Mouse (Mus musculus) intestine, postnatal 0 days (tissue): ENCODE results near the gene Suclg1. TPM values are rescaled to one million over a fixed set of nuclear protein-coding genes. Genes with fewer than 3 reads are reported as not detected.

Experiments used
- ATAC-seq: fragments of 200-750 bp; cut with Nextera tagmentation; 2 replicates; pipeline ENCODE4 v1.8.0; 2017; ENCODE audit warnings: mild to moderate bottlenecking, moderate TSS enrichment, moderate library complexity
- H3K27ac ChIP-seq: fragments of 300-500 bp; sonication (generic); 2 replicates; pipeline ENCODE4 v1.5.1; 2014; ENCODE audit warnings: mild to moderate bottlenecking, low read depth, low read length, moderate library complexity
- H3K27me3 ChIP-seq: fragments of 300-500 bp; sonication (generic); replicated peaks from 2 replicates; pipeline ENCODE4 v1.6.1; 2014; ENCODE audit warnings: low read length, mixed read lengths; ENCODE audit not compliant: control insufficient read depth, insufficient read depth
- H3K36me3 ChIP-seq: fragments of 300-500 bp; sonication (generic); 2 replicates; pipeline ENCODE4 v1.6.1; 2014; ENCODE audit warnings: mild to moderate bottlenecking, moderate library complexity; ENCODE audit not compliant: control insufficient read depth, insufficient read depth
- H3K4me1 ChIP-seq: fragments of 300-500 bp; sonication (generic); replicated peaks from 2 replicates; pipeline ENCODE4 v1.6.1; 2014; ENCODE audit warnings: antibody characterized with exemption, low read length, mixed read lengths; ENCODE audit not compliant: control insufficient read depth, insufficient read depth
- H3K4me2 ChIP-seq: fragments of 300-500 bp; sonication (generic); replicated peaks from 2 replicates; pipeline ENCODE4 v1.6.1; 2014; ENCODE audit warnings: low read depth, mild to moderate bottlenecking, moderate library complexity
- H3K4me3 ChIP-seq: fragments of 300-500 bp; sonication (generic); 2 replicates; pipeline ENCODE4 v1.5.1; 2014; ENCODE audit warnings: low read depth, low read length
- H3K9ac ChIP-seq: fragments of 300-500 bp; sonication (generic); 2 replicates; pipeline ENCODE4 v1.6.1; 2014; ENCODE audit warnings: mild to moderate bottlenecking, low read depth, low read length
- H3K9me3 ChIP-seq: fragments of 300-500 bp; sonication (generic); 2 replicates; pipeline ENCODE4 v1.6.1; 2016; ENCODE audit warnings: mixed run types; ENCODE audit not compliant: control insufficient read depth
- CTCF ChIP-seq: sonication (generic); IDR thresholded peaks from 2 replicates; pipeline ENCODE4 v1.5.1; 2016; ENCODE audit warnings: low read depth, mild to moderate bottlenecking, control low read depth, antibody characterized with exemption, moderate library complexity
- WGBS: fragments of 180-500 bp; shearing (Covaris S2); extraction: QIAGEN DNeasy Blood & Tissue Kit; methylation state at CpG from one replicate; pipeline ENCODE4 v1.1.7; 2014; 5-methylcytosine and 5-hydroxymethylcytosine counted together
- polyA plus RNA-seq: library from polyadenylated mRNA; unstranded; fragments of >200 nt; fragmentation: Nextera tagmentation; extraction: Ambion mirVana; gene quantifications from 2 replicates; pipeline ENCODE4 v1.2.1, GENCODE M21; 2015

Gene Suclg1
- 317 and 327 TPM in 2 replicates for polyA plus RNA-seq

- H3K36me3 ChIP-seq = no peaks in the 10 kb centered on the region
- H3K9me3 ChIP-seq = no peaks in the 10 kb centered on the region
- H3K4me2 ChIP-seq = peak within 1 kb of the TSS; percentile 75
- H3K4me3 ChIP-seq = peak within 1 kb of the TSS; percentile 75
- H3K9ac ChIP-seq = peak within 1 kb of the TSS; percentile 80
- TF ChIP-seq CTCF = no peak
- WGBS = under 1% methylated on average over 57 of the region's 58 CpGs
- no peaks in the 10 kb centered on the region for H3K27me3 ChIP-seq
- peak; percentile 83 for ATAC-seq
- H3K4me1 ChIP-seq = peaks cover 4% of the 10 kb centered on the region
- H3K27ac ChIP-seq = peak within 1 kb of the TSS; percentile 80
These were observed at the start of gene Suclg1 for GRCm38 (mm10) chr6:73248237-73249048. Gene Suclg1 (plus strand): TSS chr6:73248382.

- ATAC-seq = no peak
- Histone ChIP-seq H3K27ac (no peak overlapping the region), H3K9ac (no peak overlapping the region), H3K4me3 (no peak overlapping the region), H3K9me3 (no peaks in the 10 kb centered on the region), H3K36me3 (no peaks in the 10 kb centered on the region), H3K4me1 (no peaks in the 10 kb centered on the region), H3K4me2 (no peak overlapping the region), H3K27me3 (no peaks in the 10 kb centered on the region)
- TF ChIP-seq CTCF = no peak
- 70% methylated on average over 2 of the region's 2 CpGs for WGBS
These were observed 44.5 kb upstream of the Suclg1 start for GRCm38 (mm10) chr6:73203724-73204123.

GRCm38 (mm10) chr6:73204937-73205336 lies 43.2 kb upstream of the Suclg1 start:
- Histone ChIP-seq H3K27me3 (no peaks in the 10 kb centered on the region), H3K36me3 (no peaks in the 10 kb centered on the region), H3K4me3 (no peak overlapping the region), H3K4me2 (no peak overlapping the region), H3K9ac (no peak overlapping the region), H3K4me1 (no peaks in the 10 kb centered on the region), H3K27ac (no peak overlapping the region), H3K9me3 (no peaks in the 10 kb centered on the region)
- 72% methylated on average over 4 of the region's 4 CpGs for WGBS
- ATAC-seq = no peak
- peak; percentile 30 for TF ChIP-seq CTCF

- Histone ChIP-seq H3K36me3 (no peaks in the 10 kb centered on the region), H3K4me1 (no peaks in the 10 kb centered on the region), H3K9me3 (no peaks in the 10 kb centered on the region), H3K4me3 (no peak overlapping the region), H3K9ac (no peak overlapping the region), H3K27ac (no peak overlapping the region), H3K27me3 (no peaks in the 10 kb centered on the region), H3K4me2 (no peak overlapping the region)
- no peak for TF ChIP-seq CTCF
- ATAC-seq = no peak
- WGBS = 89% methylated on average over 6 of the region's 6 CpGs
These were observed 38.6 kb upstream of the Suclg1 start for GRCm38 (mm10) chr6:73209598-73209997.

- no peak overlapping the region for H3K27ac ChIP-seq
- no peak for ATAC-seq
- H3K9me3 ChIP-seq = no peaks in the 10 kb centered on the region
- H3K27me3 ChIP-seq = no peaks in the 10 kb centered on the region
- TF ChIP-seq CTCF = no peak
- no peak overlapping the region for H3K4me3 ChIP-seq
- 77% methylated on average over 4 of the region's 4 CpGs for WGBS
- no peak overlapping the region for H3K4me2 ChIP-seq
- no peaks in the 10 kb centered on the region for H3K4me1 ChIP-seq
- no peak overlapping the region for H3K9ac ChIP-seq
- no peaks in the 10 kb centered on the region for H3K36me3 ChIP-seq
These were observed 37.7 kb upstream of the Suclg1 start for GRCm38 (mm10) chr6:73210445-73210972.

- H3K4me2 ChIP-seq = no peak overlapping the region
- no peak for TF ChIP-seq CTCF
- H3K27ac ChIP-seq = no peak overlapping the region
- no peak overlapping the region for H3K9ac ChIP-seq
- H3K9me3 ChIP-seq = no peaks in the 10 kb centered on the region
- 83% methylated on average over 3 of the region's 3 CpGs for WGBS
- ATAC-seq = no peak
- no peaks in the 10 kb centered on the region for H3K36me3 ChIP-seq
- H3K4me1 ChIP-seq = no peaks in the 10 kb centered on the region
- H3K4me3 ChIP-seq = no peak overlapping the region
- H3K27me3 ChIP-seq = no peaks in the 10 kb centered on the region
These were observed 37.1 kb upstream of the Suclg1 start for GRCm38 (mm10) chr6:73211036-73211435.
